Mouse (Mus musculus): ENCODE results near the gene Cavin4.
"Not testable (repeated sequence)": the region's sequence is repeated elsewhere in the genome, so short reads cannot be mapped to it uniquely, and the experiment has no call there.

Cavin4 gene

GRCm38 (mm10) chr4:48672915-48673314 is 9.6 kb downstream of the Cavin4 start:
- DNase-seq (ENCODE audit: low spot score in 2 of 2), result no peak

GRCm38 (mm10) chr4:48674412-48674811 is 11.1 kb downstream of the Cavin4 start:
- no peak for DNase-seq (ENCODE audit: low spot score in 2 of 2)

DNA sequence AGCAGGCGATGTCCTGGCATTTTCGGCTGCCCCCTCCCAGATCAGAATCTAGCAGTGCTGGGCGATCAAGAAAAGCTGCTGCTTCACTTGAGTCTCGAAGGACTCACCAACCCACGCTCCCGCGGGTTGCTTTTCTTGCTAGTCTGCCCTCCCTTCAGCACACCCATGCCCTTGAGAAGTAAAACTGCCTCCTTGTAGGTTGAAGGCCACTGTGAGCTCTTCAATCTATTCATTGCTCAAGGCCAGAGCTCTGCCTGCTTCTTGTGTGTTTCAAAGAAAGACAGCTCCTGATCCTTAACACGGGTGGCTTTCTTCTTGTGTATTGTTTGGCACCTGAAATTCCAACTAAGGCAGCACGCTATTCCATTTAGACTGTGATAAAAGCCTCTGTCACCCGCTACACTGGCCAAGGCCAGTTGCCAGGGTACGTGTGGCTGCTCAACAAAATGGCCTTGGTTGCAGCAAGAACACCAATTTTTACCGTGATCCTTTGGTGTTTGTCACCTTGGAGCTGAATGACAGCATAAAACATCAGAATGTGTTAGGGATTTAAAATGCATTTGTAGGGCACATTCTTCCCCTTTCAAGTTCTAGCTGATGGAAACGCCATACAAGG is 13.4 kb downstream of the Cavin4 start:
- no peak for DNase-seq (ENCODE audit: low spot score in 2 of 2)

DNA sequence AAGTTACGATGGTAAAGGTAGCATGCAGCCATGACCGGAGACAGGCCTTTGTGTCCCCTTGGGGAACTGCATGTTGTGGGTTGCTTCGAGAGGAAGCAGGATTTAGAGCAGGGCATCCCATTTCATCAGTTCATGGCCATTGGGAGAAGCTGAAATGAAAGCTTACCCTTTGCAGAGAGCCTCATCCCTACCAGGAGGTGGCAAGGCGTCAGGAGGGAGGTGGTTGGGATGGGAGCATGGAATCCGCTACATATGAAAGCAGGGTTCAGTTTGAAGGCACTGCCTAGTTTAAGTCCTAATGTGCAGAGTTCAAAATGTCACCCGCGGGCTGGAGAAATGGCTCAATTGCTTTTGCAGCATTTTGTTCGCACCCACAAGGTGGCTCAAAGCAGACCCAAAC is 14.0 kb downstream of the Cavin4 start:
- no peak for DNase-seq (ENCODE audit: low spot score in 2 of 2)

DNA sequence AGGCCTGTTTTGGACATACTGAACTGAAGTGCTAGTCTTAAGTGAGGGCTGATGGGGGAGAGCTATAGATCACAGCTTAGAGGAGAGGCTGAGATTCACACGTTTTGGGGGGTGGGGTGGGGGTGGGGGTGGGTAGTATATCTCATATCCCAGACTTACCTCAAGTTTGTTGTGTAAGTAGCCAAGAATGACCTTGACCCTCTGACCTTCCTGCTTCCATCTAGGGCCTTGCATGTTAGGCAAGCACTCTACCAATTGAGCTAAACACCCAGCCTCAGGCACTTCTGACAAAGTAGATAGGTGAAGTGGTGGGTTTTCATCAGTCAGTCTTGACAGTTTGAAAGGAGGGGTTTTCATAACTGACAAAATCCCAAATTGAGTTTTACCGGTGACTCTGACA is 14.5 kb downstream of the Cavin4 start:
- no peak for DNase-seq (ENCODE audit: low spot score in 2 of 2)

- DNase-seq (ENCODE audit: low spot score in 2 of 2), result no peak
Observed at GRCm38 (mm10) chr4:48678793-48679192, 15.5 kb downstream of the Cavin4 start.

- DNase-seq (ENCODE audit: low spot score in 2 of 2), result not testable (repeated sequence)
Observed at GRCm38 (mm10) chr4:48679728-48680127, 16.4 kb downstream of the Cavin4 start.

DNA sequence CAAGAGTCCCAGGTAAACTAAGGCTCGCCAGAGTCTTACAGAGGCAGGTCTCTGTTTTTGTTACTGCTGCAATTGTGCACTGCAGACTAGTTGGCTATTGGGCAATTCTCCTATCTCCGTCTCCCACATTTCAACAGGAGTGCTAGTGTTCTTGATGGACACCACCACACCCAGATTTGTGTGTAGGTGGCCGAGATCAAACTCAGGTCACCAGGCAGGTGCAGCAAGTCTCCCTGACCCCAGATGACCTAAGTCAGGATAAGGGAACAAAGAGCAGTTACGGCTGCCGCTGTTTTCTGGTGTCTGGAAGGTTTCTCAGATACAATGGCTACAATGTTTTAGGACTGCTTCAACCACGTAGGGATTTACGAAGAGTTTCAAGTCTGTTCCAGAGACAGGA is 16.9 kb downstream of the Cavin4 start:
- no peak for DNase-seq (ENCODE audit: low spot score in 2 of 2)

DNA sequence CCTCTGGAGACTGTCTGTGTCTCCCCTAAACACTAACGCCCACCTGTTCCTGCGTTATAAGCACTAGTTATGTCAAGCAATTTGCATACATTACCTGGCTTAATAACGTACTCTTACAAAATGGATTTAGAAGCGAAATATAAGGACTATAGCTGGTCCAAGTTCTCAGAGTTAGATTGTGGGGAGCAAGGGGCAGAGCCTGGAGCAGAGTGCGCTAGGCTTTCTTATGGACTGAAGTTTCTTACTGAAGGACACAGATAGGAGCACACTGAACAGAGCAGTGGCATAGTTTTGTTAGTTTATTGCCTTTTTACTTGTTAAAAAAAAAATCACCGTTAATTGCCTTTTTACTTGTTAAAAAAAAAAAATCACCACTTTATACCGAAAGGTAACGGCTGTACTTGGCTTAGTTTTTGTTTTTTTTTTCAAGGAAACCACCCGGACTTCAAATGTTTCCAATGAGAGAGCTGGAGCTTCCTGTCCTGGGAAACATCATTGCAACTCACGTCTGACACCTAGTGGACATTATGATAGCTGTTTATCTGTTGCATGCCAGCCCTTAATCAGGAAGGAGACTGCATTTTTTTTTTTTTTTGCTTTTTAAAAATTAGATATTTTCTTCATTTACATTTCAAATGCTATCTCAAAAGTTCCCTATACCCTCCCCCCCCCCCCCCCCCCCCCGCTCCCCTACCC is 17.5 kb downstream of the Cavin4 start:
- peak; percentile 30 to 46 for DNase-seq (ENCODE audit: low spot score in 2 of 2)

DNA sequence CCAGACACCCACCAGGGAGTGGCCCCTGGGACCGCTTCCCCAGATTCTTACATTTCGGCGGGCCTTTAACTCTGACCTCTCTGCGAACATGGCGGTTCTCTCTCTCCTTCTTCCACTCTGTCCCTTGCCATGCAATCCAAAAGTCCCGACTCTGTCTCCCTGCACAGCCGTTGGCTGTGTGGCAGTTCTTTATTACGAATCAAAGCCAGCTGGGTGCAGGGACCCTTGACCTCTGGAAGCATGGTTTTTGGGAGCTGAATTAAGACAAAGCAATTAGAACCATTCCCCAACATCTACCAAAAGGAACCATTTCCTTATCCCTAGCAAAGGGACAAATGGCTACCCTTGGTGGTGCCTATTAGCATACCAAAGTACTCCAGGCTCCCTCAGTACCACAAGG is 19.8 kb downstream of the Cavin4 start:
- no peak for DNase-seq (ENCODE audit: low spot score in 2 of 2)

GRCm38 (mm10) chr4:48683633-48684209 is 20.4 kb downstream of the Cavin4 start:
- DNase-seq (ENCODE audit: low spot score in 2 of 2), result not testable (repeated sequence)

- DNase-seq (ENCODE audit: low spot score in 2 of 2), result no peak
Observed at GRCm38 (mm10) chr4:48684593-48685187, 21.4 kb downstream of the Cavin4 start.

- DNase-seq (ENCODE audit: low spot score in 2 of 2), result no peak
Observed at GRCm38 (mm10) chr4:48688148-48688547, 24.8 kb downstream of the Cavin4 start.

DNA sequence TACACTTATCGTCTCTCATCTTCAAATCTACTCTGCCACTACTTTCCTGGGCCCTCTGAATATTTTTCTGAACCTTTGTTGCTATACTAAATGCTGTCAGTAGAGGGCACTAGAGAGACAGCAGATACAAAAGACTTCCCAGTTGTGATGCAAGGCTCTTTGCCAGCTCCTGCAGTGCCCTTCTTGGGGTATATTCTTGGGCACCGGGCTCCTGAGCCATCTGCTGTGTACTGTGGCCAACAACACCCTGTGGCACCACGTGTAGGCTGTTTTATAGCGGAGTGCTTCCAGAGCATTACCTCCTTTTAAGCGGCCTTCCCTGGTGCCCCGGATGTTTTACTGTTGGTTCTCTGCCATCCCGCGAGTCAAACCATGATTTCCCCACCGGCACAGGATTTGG is 27.3 kb downstream of the Cavin4 start:
- DNase-seq (ENCODE audit: low spot score in 2 of 2), result peak in 1 of 2 experiments; percentile 14

DNA sequence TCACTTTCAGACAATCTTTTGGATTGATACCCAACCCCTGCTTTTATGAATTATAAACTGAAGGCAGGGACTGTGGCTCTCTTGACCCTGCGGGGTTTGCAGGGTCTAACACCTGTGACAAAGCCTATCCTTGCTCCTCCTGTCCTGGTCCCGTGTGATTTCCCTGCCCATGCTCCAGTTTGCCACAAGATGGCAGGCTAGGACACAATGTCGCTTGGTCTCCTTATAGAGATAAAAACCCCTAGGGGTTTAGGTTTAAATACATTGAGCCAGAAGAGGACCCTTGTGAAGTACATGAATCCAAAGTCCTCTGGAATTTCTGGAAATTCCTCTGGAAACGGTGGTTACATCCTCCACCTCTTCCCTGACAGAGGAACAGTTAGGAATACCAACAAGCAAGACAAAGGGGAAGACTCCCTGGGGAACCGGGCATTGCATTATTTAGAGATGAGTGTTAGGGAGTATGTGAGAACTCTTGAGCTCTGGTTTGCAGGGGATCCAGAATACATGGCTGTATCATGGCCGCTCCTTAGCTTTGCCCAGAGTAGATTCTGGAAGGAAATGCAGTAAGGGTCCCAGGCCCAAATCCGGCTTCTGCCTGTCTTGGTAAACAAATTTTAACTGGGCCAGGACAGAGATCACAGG is 28.6 kb downstream of the Cavin4 start:
- DNase-seq (ENCODE audit: low spot score in 2 of 2), result no peak

- DNase-seq (ENCODE audit: low spot score in 2 of 2), result no peak
Observed at GRCm38 (mm10) chr4:48692736-48693292, 29.5 kb downstream of the Cavin4 start.

- no peak for DNase-seq (ENCODE audit: low spot score in 2 of 2)
Observed at GRCm38 (mm10) chr4:48696706-48697105, 33.4 kb downstream of the Cavin4 start.

DNA sequence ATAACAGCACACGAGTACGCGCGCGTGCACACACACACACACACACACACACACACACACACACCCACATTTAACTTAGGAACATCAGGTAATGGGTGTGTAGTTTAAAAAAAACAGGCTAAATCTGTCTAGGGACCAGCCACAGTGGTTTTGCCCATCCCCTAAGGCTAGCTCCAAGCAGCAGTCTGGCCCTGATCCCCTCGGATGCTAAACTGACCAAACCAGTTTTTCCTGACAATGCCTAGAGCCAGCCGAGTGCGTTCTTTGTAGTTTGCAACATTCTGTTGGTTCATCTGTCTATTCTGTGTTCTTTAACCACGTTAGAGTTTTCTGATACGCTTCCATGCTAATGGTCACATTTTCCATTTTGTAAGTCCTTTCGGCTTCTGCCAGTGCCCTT is 34.0 kb downstream of the Cavin4 start:
- DNase-seq (ENCODE audit: low spot score in 2 of 2), result no peak

GRCm38 (mm10) chr4:48715865-48716650 is 52.7 kb downstream of the Cavin4 start:
- DNase-seq (ENCODE audit: low spot score in 2 of 2), result no peak

- DNase-seq (ENCODE audit: low spot score in 2 of 2), result no peak
Observed at GRCm38 (mm10) chr4:48716817-48717216, 53.5 kb downstream of the Cavin4 start.

Measured in heart, adult 9 months (tissue).